Mouse (Mus musculus): Measurements from ENCODE around the gene Abcg4.

Abcg4 gene

DNA sequence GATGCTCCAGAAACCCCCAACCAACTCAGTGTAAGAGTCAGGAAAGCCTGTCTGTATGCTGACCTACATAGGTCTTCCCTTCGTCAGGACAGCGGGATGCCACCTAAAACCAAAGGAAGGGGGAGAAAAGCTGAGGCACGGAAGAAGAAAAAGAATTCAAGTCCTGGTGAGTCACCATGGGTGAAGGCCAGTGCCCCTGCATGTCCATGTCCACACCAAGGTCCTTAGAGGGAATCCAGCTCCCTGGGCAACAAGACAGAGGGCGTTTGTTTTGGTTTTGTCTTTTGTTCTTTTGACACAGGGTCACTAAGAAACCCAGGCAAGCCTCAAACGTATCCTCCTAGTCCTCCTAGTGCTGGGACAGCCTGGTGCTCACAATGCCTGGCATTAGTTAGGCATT lies 47.5 kb downstream of the Abcg4 start:
- in situ Hi-C loops (cut with MboI, MseI), result loop anchor here (5.0 kb wide), 1 partner anchor 49 kb away; no protein-coding TSS in a partner anchor

DNA sequence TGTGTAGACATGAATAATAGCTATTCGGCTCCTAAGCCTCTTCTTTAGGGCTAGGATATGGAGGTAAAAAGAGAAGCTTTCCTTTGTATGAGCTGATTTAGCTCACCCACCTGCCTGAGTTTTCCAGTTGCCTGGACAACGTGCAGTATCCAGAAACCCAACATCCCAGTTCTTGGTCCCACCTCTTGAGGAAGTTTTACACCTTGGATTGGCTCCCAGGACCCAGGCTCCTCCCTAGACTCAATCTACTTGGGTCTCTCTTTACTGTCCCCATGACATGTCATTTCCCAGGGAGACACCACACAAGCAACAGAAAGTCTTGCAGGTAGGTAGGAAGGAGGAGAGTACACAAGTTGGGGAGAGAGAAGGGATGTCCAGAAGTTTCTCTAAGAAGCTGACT lies 48.0 kb downstream of the Abcg4 start, which contains the start of gene Ccdc153:
Gene Ccdc153 (plus strand): TSS at position 278 of the 400 bp plus-strand sequence.
- in situ Hi-C loops (cut with MboI, MseI), result loop anchor here (5.0 kb wide), 1 partner anchor 48 kb away; no protein-coding TSS in a partner anchor

- in situ Hi-C loops (cut with MboI, MseI), result no loop called here
Observed at GRCm38 (mm10) chr9:44239447-44239846, 49.0 kb downstream of the Abcg4 start.

GRCm38 (mm10) chr9:44238501-44239190 lies 49.8 kb downstream of the Abcg4 start:
- in situ Hi-C loops (cut with MboI, MseI), result no loop called here

- in situ Hi-C loops (cut with MboI, MseI), result no loop called here
Observed at GRCm38 (mm10) chr9:44237128-44237527, 51.3 kb downstream of the Abcg4 start.

- in situ Hi-C loops (cut with MboI, MseI), result no loop called here
Observed at GRCm38 (mm10) chr9:44236601-44237000, 51.8 kb downstream of the Abcg4 start.

GRCm38 (mm10) chr9:44234479-44235427 lies 53.7 kb downstream of the Abcg4 start:
- in situ Hi-C loops (cut with MboI, MseI), result no loop called here

GRCm38 (mm10) chr9:44233802-44234478 lies 54.5 kb downstream of the Abcg4 start, which contains the start of gene Cbl:
Gene Cbl (minus strand): TSS chr9:44234049.
- in situ Hi-C loops (cut with MboI, MseI), result no loop called here

GRCm38 (mm10) chr9:44233021-44233801 lies 55.2 kb downstream of the Abcg4 start:
- in situ Hi-C loops (cut with MboI, MseI), result no loop called here

DNA sequence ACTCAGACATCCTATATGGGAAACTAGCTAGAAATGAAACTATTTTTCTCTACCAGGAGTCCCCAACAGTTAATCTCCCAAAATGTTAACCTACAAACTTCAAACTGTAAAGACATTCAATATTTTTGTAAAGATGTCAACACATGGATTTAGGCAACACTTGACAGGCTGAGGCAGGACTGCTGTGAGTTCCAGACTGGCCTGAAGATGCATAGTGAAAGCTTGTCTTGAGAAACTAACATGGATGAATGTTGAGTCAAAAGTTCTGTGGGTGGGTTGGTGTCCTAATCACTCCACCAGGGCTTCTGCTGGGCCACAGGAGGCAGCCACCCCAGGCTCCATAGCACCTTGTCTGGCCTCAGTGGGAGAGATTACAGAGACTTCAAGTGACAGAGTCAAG lies 56.8 kb downstream of the Abcg4 start:
- in situ Hi-C loops (cut with MboI, MseI), result no loop called here

GRCm38 (mm10) chr9:44225993-44226392 lies 62.4 kb downstream of the Abcg4 start:
- in situ Hi-C loops (cut with MboI, MseI), result no loop called here
